Mouse (Mus musculus) G1E (cell line): ENCODE measurements around the gene Vav3.

Experiments
- CTCF ChIP-seq: IDR thresholded peaks from 2 replicates; pipeline ENCODE4 v1.5.1; 2012; ENCODE audit warnings: low read depth, low read length, inconsistent platforms, mixed read lengths
- GATA1 ChIP-seq: IDR thresholded peaks from 2 replicates; pipeline ENCODE4 v1.6.1; 2012; ENCODE audit warnings: borderline replicate concordance, low read length, inconsistent platforms, mixed read lengths
- POLR2AphosphoS5 ChIP-seq: IDR thresholded peaks from 2 replicates; pipeline ENCODE4 v1.6.1; 2012; ENCODE audit warnings: low read depth, low read length, inconsistent platforms; ENCODE audit not compliant: insufficient replicate concordance
- TAL1 ChIP-seq: conservative IDR thresholded peaks from 2 replicates; pipeline ENCODE4 v1.6.1; 2012; ENCODE audit warnings: low read depth, low read length, inconsistent platforms, mixed read lengths

- TF ChIP-seq CTCF (no peak), POLR2AphosphoS5 (no peak), GATA1 (no peak), TAL1 (no peak)
These were observed 221.3 kb downstream of the Vav3 start for GRCm38 (mm10) chr3:109561776-109562175.
